Mouse (Mus musculus) lung, postnatal 0 days (tissue): ENCODE measurements at regions not wholly inside any gene's neighbourhood (a gene's known extent, or its start where the extent isn't known, plus 50 kb on each side); places are given as distances from the start of the nearest gene placed in this dataset.

Experiments used
- ATAC-seq: fragments of 200-750 bp; cut with Nextera tagmentation; 2 replicates; pipeline ENCODE4 v1.8.0; 2017; ENCODE audit warnings: moderate library complexity
- DNase-seq: peaks from one replicate; pipeline ENCODE4 v3.0.0-alpha.2; 2016; ENCODE audit warnings: low spot score
- H3K27ac ChIP-seq: fragments of 300-500 bp; sonication (generic); 2 replicates; pipeline ENCODE4 v1.5.1; 2014; ENCODE audit warnings: antibody characterized with exemption, mild to moderate bottlenecking, low read length, mixed read lengths
- H3K27me3 ChIP-seq: fragments of 300-500 bp; sonication (generic); replicated peaks from 2 replicates; pipeline ENCODE4 v1.6.1; 2014; ENCODE audit warnings: low read length, mixed read lengths; ENCODE audit not compliant: insufficient read depth
- H3K36me3 ChIP-seq: fragments of 300-500 bp; sonication (generic); 2 replicates; pipeline ENCODE4 v1.6.1; 2014; ENCODE audit warnings: low read length, mixed read lengths; ENCODE audit not compliant: insufficient read depth
- H3K4me1 ChIP-seq: fragments of 300-500 bp; sonication (generic); 2 replicates; pipeline ENCODE4 v1.6.1; 2014; ENCODE audit warnings: antibody characterized with exemption, low read depth, low read length, mixed read lengths; ENCODE audit not compliant: insufficient read depth
- H3K4me2 ChIP-seq: fragments of 300-500 bp; sonication (generic); replicated peaks from 2 replicates; pipeline ENCODE4 v1.6.1; 2014; ENCODE audit warnings: low read depth, mild to moderate bottlenecking, low read length, moderate library complexity, mixed read lengths
- H3K4me3 ChIP-seq: fragments of 300-500 bp; sonication (generic); 2 replicates; pipeline ENCODE4 v1.5.1; 2014; ENCODE audit warnings: low read depth, low read length
- H3K9ac ChIP-seq: fragments of 300-500 bp; sonication (generic); replicated peaks from 2 replicates; pipeline ENCODE4 v1.6.1; 2014; ENCODE audit warnings: low read depth, mild to moderate bottlenecking
- H3K9me3 ChIP-seq: fragments of 300-500 bp; sonication (generic); 2 replicates; pipeline ENCODE4 v1.6.1; 2016; ENCODE audit warnings: low read length, mixed read lengths
- CTCF ChIP-seq: IDR thresholded peaks from 2 replicates; pipeline ENCODE4 v1.5.1; 2016; ENCODE audit warnings: antibody characterized with exemption, mild to moderate bottlenecking
- EP300 ChIP-seq: IDR thresholded peaks from 2 replicates; pipeline ENCODE4 v1.6.1; 2016; ENCODE audit warnings: antibody characterized with exemption, mild to moderate bottlenecking, control low read depth
- WGBS: fragments of 180-500 bp; shearing (Covaris S2); extraction: QIAGEN DNeasy Blood & Tissue Kit; methylation state at CpG from one replicate; pipeline ENCODE4 v1.1.7; 2014; 5-methylcytosine and 5-hydroxymethylcytosine counted together

GRCm38 (mm10) chr12:26770753-26771583 is 302.0 kb downstream of the Cmpk2 start:
- H3K4me2 ChIP-seq: no peak overlapping the region
- no peak overlapping the region for H3K9ac ChIP-seq
- no peak overlapping the region for H3K27ac ChIP-seq
- TF ChIP-seq EP300 (no peak), CTCF (no peak)
- no peaks in the 10 kb centered on the region for H3K9me3 ChIP-seq
- ATAC-seq (no peak), DNase-seq (no peak)
- no peaks in the 10 kb centered on the region for H3K36me3 ChIP-seq
- H3K4me1 ChIP-seq: no peaks in the 10 kb centered on the region
- H3K27me3 ChIP-seq: no peaks in the 10 kb centered on the region
- no peak overlapping the region for H3K4me3 ChIP-seq
- WGBS: 89% methylated on average over 1 of the region's 1 CpGs

GRCm38 (mm10) chr12:26767551-26767950 is 298.5 kb downstream of the Cmpk2 start:
- H3K27me3 ChIP-seq: no peaks in the 10 kb centered on the region
- TF ChIP-seq EP300: no peak
- TF ChIP-seq CTCF: no peak
- H3K36me3 ChIP-seq: no peaks in the 10 kb centered on the region
- no peak overlapping the region for H3K4me2 ChIP-seq
- ATAC-seq (no peak), DNase-seq (no peak)
- H3K4me1 ChIP-seq: no peaks in the 10 kb centered on the region
- no peak overlapping the region for H3K27ac ChIP-seq
- H3K9ac ChIP-seq: no peak overlapping the region
- WGBS: 69% methylated on average over 3 of the region's 3 CpGs
- H3K9me3 ChIP-seq: no peaks in the 10 kb centered on the region
- H3K4me3 ChIP-seq: no peak overlapping the region

DNA sequence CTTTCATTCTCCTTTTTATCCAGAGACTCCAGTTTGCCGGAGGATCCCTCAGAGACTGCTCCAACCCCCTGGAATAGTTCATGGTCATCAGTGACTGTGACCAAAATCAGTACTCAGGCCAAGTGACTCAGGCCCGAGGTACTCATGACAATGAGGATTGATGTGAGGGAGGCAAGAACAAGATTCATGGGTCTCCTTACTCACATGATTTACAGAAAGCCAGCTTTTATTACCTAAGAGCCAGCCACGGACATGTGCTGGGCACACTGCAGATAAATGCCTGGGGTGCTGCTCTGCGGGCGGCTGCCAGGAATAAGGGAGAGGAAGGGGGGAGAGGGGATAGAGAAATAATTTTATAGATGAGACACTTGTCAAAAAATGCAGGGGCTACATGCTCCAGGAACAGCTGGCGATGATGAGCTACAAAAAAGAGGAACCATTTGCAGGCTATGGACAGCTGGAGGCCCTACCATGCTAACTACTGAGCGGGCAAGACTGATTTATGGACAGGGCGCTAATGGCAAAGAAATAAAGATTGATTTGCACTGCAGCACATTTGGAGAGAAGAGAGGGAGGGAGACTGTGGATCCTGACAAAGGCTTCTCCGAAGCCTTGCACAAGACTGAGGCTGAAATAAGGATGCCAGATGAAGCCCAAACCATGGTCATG is 289.8 kb downstream of the Cmpk2 start:
- Histone ChIP-seq H3K9me3 (no peaks in the 10 kb centered on the region), H3K4me2 (no peak overlapping the region), H3K36me3 (no peaks in the 10 kb centered on the region), H3K9ac (no peak overlapping the region), H3K27ac (no peak overlapping the region), H3K4me1 (no peaks in the 10 kb centered on the region), H3K27me3 (no peaks in the 10 kb centered on the region), H3K4me3 (no peak overlapping the region)
- no peak for ATAC-seq
- no peak for DNase-seq
- TF ChIP-seq CTCF: no peak
- TF ChIP-seq EP300: no peak
- WGBS: 65% methylated on average over 9 of the region's 9 CpGs

DNA sequence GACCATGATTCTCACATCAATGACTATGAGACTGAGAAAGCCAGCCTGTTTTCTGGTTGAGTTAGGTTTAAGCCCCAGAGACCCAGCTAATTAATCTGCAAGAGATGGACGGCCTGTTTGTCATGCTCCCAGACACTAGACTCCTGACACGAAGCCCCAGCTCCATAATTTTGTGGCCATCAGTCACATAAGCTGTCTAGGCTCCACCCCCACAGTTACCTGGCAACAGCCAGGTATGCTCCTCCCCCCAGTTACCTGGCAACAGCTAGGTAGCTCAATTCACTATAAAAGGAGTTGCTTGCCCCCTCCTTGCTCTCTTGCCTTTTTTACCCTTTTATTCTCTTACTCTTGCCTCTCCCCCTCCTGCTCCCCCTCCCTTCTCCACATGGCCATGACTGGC is 287.3 kb downstream of the Cmpk2 start:
- DNase-seq (no peak), ATAC-seq (no peak)
- Histone ChIP-seq H3K9me3 (no peaks in the 10 kb centered on the region), H3K36me3 (no peaks in the 10 kb centered on the region), H3K27ac (no peak overlapping the region), H3K9ac (no peak overlapping the region), H3K4me3 (no peak overlapping the region), H3K27me3 (no peaks in the 10 kb centered on the region), H3K4me2 (no peak overlapping the region), H3K4me1 (no peaks in the 10 kb centered on the region)
- TF ChIP-seq EP300: no peak
- no peak for TF ChIP-seq CTCF
- WGBS: 43% methylated on average over 2 of the region's 2 CpGs

DNA sequence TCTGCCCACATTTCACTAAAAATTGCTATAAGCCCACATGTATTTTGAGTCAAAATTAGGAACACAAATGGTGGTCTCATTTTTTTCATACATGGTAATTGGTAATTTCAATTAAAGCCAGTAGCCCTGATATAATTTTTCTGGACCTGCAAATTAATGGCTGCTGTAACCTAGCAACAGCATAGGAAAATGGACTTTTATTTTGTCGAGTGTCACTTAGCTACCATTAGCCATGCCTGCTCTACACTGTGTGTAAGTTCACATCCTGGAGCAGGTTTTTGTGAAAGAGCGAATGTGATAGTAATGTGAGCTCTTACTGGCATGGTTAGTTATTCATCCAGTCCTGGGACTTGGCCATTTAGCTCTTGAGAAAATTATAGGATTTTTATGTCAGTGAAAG is 285.6 kb downstream of the Cmpk2 start:
- ATAC-seq: no peak
- H3K4me1 ChIP-seq: no peaks in the 10 kb centered on the region
- H3K4me3 ChIP-seq: no peak overlapping the region
- H3K9ac ChIP-seq: no peak overlapping the region
- no peak for TF ChIP-seq CTCF
- no peak for TF ChIP-seq EP300
- no peak overlapping the region for H3K27ac ChIP-seq
- 74% methylated on average over 2 of the region's 2 CpGs for WGBS
- no peaks in the 10 kb centered on the region for H3K27me3 ChIP-seq
- no peak for DNase-seq
- H3K4me2 ChIP-seq: no peak overlapping the region
- no peaks in the 10 kb centered on the region for H3K9me3 ChIP-seq
- H3K36me3 ChIP-seq: no peaks in the 10 kb centered on the region

- WGBS: 32% methylated on average over 3 of the region's 3 CpGs
- no peak for TF ChIP-seq EP300
- no peak for TF ChIP-seq CTCF
- no peak for DNase-seq
- no peak overlapping the region for H3K4me2 ChIP-seq
- ATAC-seq: no peak
- H3K27ac ChIP-seq: no peak overlapping the region
- H3K9ac ChIP-seq: no peak overlapping the region
- H3K36me3 ChIP-seq: no peaks in the 10 kb centered on the region
- no peaks in the 10 kb centered on the region for H3K27me3 ChIP-seq
- H3K9me3 ChIP-seq: no peaks in the 10 kb centered on the region
- no peak overlapping the region for H3K4me3 ChIP-seq
- H3K4me1 ChIP-seq: no peaks in the 10 kb centered on the region
These were observed 265.5 kb downstream of the Cmpk2 start for GRCm38 (mm10) chr12:26734558-26734897.
